Mouse (Mus musculus): ENCODE measurements around the gene Mpl.

DNA sequence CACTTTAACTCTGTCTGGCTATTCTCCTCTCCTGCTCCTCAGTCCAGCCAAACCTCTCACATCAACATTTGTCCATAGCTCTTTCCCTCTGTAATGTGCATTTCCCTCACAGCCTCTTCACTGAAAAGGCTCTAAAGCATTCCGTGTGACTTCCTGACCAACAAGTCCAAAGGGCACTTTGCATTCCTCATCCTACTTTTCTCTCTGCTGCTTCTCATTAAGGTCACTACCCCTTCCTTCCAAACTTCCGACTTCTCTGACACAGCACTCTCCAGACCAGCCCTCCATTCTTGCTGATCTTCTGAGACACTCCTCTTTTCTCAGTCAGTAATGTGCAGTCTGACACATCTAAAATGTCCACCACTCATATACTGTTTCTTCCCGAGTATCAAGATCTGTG, 60.9 kb downstream of the Mpl start:
- TF ChIP-seq POLR2A (IDR thresholded peaks at IDR 0.05; ENCODE audit: borderline replicate concordance, low read depth, low read length) (no peak), CTCF (IDR thresholded peaks at IDR 0.05; ENCODE audit: low read depth, low read length) (no peak)

Measured in bone marrow macrophage, adult 2 months (primary cell).